Mouse (Mus musculus): Measurements from ENCODE around the gene 4930503B20Rik.

DNA sequence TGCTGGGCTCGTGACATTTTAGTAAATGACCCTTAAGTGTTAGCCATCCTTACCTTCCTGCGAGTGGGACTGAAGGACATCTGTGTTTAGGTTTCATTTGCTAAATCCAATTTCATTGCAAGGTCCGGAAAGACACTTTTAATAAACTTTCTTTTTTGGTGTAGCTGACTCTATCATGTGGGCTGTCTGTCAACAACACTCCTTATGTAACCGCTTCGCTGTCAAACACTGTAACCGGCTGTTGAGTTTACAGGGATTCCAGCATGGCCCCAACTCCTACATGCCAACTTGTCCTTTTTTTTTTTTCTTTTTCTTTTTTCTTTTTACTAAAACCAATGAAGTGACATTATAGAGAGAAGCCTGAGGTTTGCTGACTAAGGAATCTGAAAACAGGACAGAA, 52.7 kb downstream of the 4930503B20Rik start:
- no peak for TF ChIP-seq CTCF (IDR thresholded peaks at IDR 0.05; ENCODE audit: low read depth)
- TF ChIP-seq EP300 (IDR thresholded peaks at IDR 0.05; ENCODE audit: low read depth) = no peak

Measured in heart, postnatal 0 days (tissue).